Mouse (Mus musculus): ENCODE results near the gene Elovl7. TPM values are rescaled to one million over a fixed set of nuclear protein-coding genes. Genes with fewer than 3 reads are reported as not detected.
A peak's percentile ranks its signal among the peaks of the same experiment; 100 is the strongest.

Elovl7 gene
- polyA plus RNA-seq, 1 experiment from 2014 or later: 2.8 TPM

DNA sequence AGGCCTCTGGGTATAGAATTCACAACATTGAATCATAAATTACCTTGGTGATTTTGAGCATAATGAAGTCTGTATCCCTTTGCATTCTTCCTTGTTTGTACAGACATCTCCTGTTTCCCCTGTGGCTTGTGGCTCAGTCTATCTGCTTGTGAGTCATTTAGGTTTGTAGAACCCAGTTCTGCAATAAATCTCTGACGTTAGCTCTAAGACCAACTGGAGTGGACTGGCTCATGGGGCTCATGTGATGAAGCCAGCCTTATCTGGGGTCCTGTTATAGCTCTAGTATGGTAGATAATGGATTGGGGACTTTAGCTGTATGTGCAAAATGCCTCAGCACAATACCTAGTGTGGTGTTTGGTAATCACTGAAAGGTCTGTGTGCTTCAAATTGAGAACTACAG, 89.6 kb downstream of the Elovl7 start:
- peaks cover 51% of the 10 kb centered on the region for H3K27me3 ChIP-seq
- no peaks in the 10 kb centered on the region for H3K36me3 ChIP-seq
- H3K9me3 ChIP-seq (replicated peaks): no peaks in the 10 kb centered on the region
- WGBS: 31% methylated on average over 1 of the region's 1 CpGs
- H3K4me2 ChIP-seq: no peak overlapping the region
- H3K4me3 ChIP-seq: no peak overlapping the region
- no peak for ATAC-seq (replicated peaks; ENCODE audit: insufficient number of reproducible peaks, insufficient read depth, low FRiP score, low read depth)
- no peak overlapping the region for H3K9ac ChIP-seq
- no peak overlapping the region for H3K27ac ChIP-seq
- H3K4me1 ChIP-seq (replicated peaks): peaks cover 5% of the 10 kb centered on the region; the same call in 1 of the 2 replicates

- no peak for ATAC-seq (replicated peaks; ENCODE audit: insufficient number of reproducible peaks, insufficient read depth, low FRiP score, low read depth)
- peaks cover 50% of the 10 kb centered on the region for H3K27me3 ChIP-seq
- no peaks in the 10 kb centered on the region for H3K9me3 ChIP-seq (replicated peaks)
- H3K4me3 ChIP-seq: no peak overlapping the region
- H3K4me2 ChIP-seq: no peak overlapping the region
- H3K36me3 ChIP-seq: no peaks in the 10 kb centered on the region
- no peak overlapping the region for H3K27ac ChIP-seq
- 49% methylated on average over 2 of the region's 2 CpGs for WGBS
- H3K9ac ChIP-seq: no peak overlapping the region
- H3K4me1 ChIP-seq (replicated peaks): peaks cover 5% of the 10 kb centered on the region; the same call in 1 of the 2 replicates
Measured at GRCm38 (mm10) chr13:108304680-108305079, 90.5 kb downstream of the Elovl7 start.

GRCm38 (mm10) chr13:108315702-108316486, 101.7 kb downstream of the Elovl7 start, which contains the start of gene Depdc1b:
Gene Depdc1b (plus strand): TSS chr13:108316332.
- no peaks in the 10 kb centered on the region for H3K9me3 ChIP-seq (replicated peaks)
- ATAC-seq (replicated peaks; ENCODE audit: insufficient number of reproducible peaks, insufficient read depth, low FRiP score, low read depth): peak; percentile 96
- under 1% methylated on average over 48 of the region's 48 CpGs for WGBS
- H3K9ac ChIP-seq: peak within 1 kb of the TSS; percentile 58
- H3K4me2 ChIP-seq: peak within 1 kb of the TSS; percentile 94
- H3K27ac ChIP-seq: peak within 1 kb of the TSS; percentile 73
- peak within 1 kb of the TSS; percentile 61 for H3K4me3 ChIP-seq
- peaks cover 14% of the 10 kb centered on the region for H3K4me1 ChIP-seq (replicated peaks)
- peaks cover 63% of the 10 kb centered on the region for H3K27me3 ChIP-seq
- no peaks in the 10 kb centered on the region for H3K36me3 ChIP-seq

DNA sequence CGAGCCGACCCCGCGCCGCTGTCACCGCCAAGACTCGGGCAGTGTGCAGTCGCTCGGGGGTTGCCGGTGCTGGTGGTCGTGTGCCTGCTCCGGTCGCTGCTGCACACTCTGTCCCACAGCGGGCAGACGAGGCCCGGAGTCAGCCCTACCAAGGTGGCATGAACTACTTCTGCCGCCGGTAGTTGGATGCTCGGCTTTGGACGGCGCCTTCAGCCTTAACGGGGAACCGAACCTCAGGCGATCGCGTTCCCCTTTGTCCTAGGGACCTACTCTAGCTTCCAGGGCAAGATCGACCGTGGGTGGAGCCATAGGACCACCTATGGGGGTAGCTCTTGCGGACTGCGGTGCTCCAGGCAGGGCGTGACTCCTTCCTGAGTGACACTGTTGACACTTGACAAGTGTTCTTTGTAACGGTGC, 102.3 kb downstream of the Elovl7 start:
- H3K4me3 ChIP-seq: peak overlapping the region; percentile 61
- no peaks in the 10 kb centered on the region for H3K36me3 ChIP-seq
- WGBS: under 1% methylated on average over 32 of the region's 32 CpGs
- peak overlapping the region; percentile 58 for H3K9ac ChIP-seq
- no peaks in the 10 kb centered on the region for H3K9me3 ChIP-seq (replicated peaks)
- peaks cover 57% of the 10 kb centered on the region for H3K27me3 ChIP-seq
- peak overlapping the region; percentile 94 for H3K4me2 ChIP-seq
- ATAC-seq (replicated peaks; ENCODE audit: insufficient number of reproducible peaks, insufficient read depth, low FRiP score, low read depth): peak; percentile 40
- H3K4me1 ChIP-seq (replicated peaks): peaks cover 14% of the 10 kb centered on the region
- peak overlapping the region; percentile 73; the same call in 1 of the 2 replicates for H3K27ac ChIP-seq

- Histone ChIP-seq H3K36me3 (no peaks in the 10 kb centered on the region), H3K4me2 (peak overlapping the region; percentile 94; the same call in 1 of the 2 replicates), H3K4me3 (0 out of 2 replicates have a peak overlapping the region, but pooled peaks have one; percentile 61), H3K9ac (no peak overlapping the region), H3K27ac (no peak overlapping the region), H3K9me3 (replicated peaks) (no peaks in the 10 kb centered on the region), H3K27me3 (peaks cover 56% of the 10 kb centered on the region), H3K4me1 (replicated peaks) (peaks cover 14% of the 10 kb centered on the region)
- no peak for ATAC-seq (replicated peaks; ENCODE audit: insufficient number of reproducible peaks, insufficient read depth, low FRiP score, low read depth)
- 81% methylated on average over 2 of the region's 2 CpGs for WGBS
Measured at GRCm38 (mm10) chr13:108317414-108317813, 103.2 kb downstream of the Elovl7 start.

- no peak overlapping the region for H3K4me3 ChIP-seq
- H3K27me3 ChIP-seq: peaks cover 50% of the 10 kb centered on the region
- no peak overlapping the region for H3K27ac ChIP-seq
- no peak overlapping the region for H3K9ac ChIP-seq
- H3K4me2 ChIP-seq: no peak overlapping the region
- H3K4me1 ChIP-seq (replicated peaks): peaks cover 14% of the 10 kb centered on the region
- no peaks in the 10 kb centered on the region for H3K9me3 ChIP-seq (replicated peaks)
- no peak for ATAC-seq (replicated peaks; ENCODE audit: insufficient number of reproducible peaks, insufficient read depth, low FRiP score, low read depth)
- H3K36me3 ChIP-seq: no peaks in the 10 kb centered on the region
- WGBS: 93% methylated on average over 8 of the region's 8 CpGs
Measured at GRCm38 (mm10) chr13:108319028-108319427, 104.8 kb downstream of the Elovl7 start.

DNA sequence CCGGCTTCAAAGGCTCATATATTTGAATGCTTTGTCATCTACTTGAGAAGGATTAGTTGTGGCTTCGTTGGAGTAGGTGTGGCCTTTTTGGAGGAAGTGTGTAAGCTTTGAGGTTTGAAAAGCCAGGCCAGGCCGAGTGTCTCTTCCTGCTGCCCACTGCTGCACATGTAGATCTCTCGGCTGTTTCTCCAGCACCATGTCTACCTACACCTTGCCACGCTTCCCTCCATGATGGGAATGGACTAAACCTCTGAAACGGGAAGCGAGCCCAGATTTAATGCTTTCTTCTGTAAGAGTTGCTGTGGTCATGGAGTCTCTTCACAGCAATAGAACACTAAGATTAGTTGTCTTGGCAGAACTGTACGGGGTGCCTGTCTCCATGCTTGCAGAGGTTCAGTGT, 106.0 kb downstream of the Elovl7 start:
- no peaks in the 10 kb centered on the region for H3K9me3 ChIP-seq (replicated peaks)
- H3K27me3 ChIP-seq: peaks cover 50% of the 10 kb centered on the region
- H3K9ac ChIP-seq: no peak overlapping the region
- ATAC-seq (replicated peaks; ENCODE audit: insufficient number of reproducible peaks, insufficient read depth, low FRiP score, low read depth): no peak
- no peak overlapping the region for H3K4me2 ChIP-seq
- WGBS: 88% methylated on average over 8 of the region's 8 CpGs
- no peak overlapping the region for H3K27ac ChIP-seq
- peaks cover 13% of the 10 kb centered on the region for H3K4me1 ChIP-seq (replicated peaks)
- peaks cover 6% of the 10 kb centered on the region; the same call in 1 of the 2 replicates for H3K36me3 ChIP-seq
- H3K4me3 ChIP-seq: no peak overlapping the region

- Histone ChIP-seq H3K4me3 (no peak overlapping the region), H3K9ac (no peak overlapping the region), H3K4me2 (no peak overlapping the region), H3K27ac (no peak overlapping the region), H3K36me3 (peaks cover 6% of the 10 kb centered on the region; the same call in 1 of the 2 replicates), H3K9me3 (replicated peaks) (no peaks in the 10 kb centered on the region), H3K4me1 (replicated peaks) (no peaks in the 10 kb centered on the region; the same call in 1 of the 2 replicates), H3K27me3 (peaks cover 50% of the 10 kb centered on the region)
- WGBS: 84% methylated on average over 2 of the region's 2 CpGs
- ATAC-seq (replicated peaks; ENCODE audit: insufficient number of reproducible peaks, insufficient read depth, low FRiP score, low read depth): no peak
Measured at GRCm38 (mm10) chr13:108322466-108322865, 108.3 kb downstream of the Elovl7 start.

GRCm38 (mm10) chr13:108323317-108323716, 109.1 kb downstream of the Elovl7 start:
- H3K4me2 ChIP-seq: no peak overlapping the region
- peaks cover 6% of the 10 kb centered on the region; the same call in 1 of the 2 replicates for H3K36me3 ChIP-seq
- H3K27me3 ChIP-seq: peaks cover 41% of the 10 kb centered on the region
- no peaks in the 10 kb centered on the region for H3K9me3 ChIP-seq (replicated peaks)
- H3K9ac ChIP-seq: no peak overlapping the region
- no peak for ATAC-seq (replicated peaks; ENCODE audit: insufficient number of reproducible peaks, insufficient read depth, low FRiP score, low read depth)
- no peak overlapping the region for H3K4me3 ChIP-seq
- no peak overlapping the region for H3K27ac ChIP-seq
- 90% methylated on average over 2 of the region's 2 CpGs for WGBS
- H3K4me1 ChIP-seq (replicated peaks): no peaks in the 10 kb centered on the region

DNA sequence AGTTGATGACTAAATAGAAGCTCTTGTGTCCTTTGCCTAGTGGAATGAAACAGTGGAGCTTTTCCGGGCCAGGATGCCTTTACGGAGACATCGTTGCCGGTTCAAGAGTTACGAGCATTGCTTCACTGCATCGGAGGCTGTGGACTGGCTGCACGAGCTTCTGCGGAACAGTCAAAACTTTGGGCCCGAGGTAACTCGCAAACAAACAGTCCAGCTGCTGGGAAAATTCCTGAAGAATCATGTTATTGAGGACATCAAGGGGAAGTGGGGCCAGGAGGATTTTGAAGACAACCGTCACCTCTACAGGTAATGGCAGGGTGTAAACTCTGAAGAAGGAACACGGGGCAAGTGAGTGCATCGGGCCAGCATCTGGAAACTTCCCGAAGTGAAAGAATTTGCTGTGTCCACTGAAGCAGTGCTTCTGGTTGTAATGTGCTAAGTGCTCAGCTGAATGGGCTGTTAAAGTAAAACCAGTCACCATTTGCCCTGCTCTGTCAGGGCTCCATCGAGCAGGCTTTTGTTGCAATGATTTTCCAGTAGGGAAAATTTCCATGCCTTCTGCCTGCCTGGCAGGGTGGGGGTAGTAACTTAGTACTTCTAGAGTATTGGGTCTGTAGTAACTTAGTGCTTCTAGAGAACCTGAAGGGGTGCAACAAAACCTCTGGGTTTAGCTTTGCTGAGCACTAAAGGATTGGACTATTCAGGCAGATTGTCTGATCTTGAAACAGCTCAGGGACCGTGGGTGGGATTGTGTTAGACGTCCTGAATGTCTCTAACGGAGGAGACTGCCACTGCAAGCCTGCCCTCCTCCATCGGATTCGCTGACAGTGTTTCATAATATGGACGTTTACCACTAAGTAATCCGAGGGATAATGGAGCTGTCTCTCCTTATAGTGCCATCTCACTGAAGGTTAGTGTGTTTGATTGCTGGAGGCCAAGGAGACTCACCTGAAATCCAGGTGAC, 109.9 kb downstream of the Elovl7 start:
- Histone ChIP-seq H3K4me2 (no peak overlapping the region), H3K4me1 (replicated peaks) (no peaks in the 10 kb centered on the region), H3K4me3 (no peak overlapping the region), H3K9ac (no peak overlapping the region), H3K27ac (no peak overlapping the region), H3K36me3 (peaks cover 6% of the 10 kb centered on the region; the same call in 1 of the 2 replicates), H3K9me3 (replicated peaks) (no peaks in the 10 kb centered on the region), H3K27me3 (peaks cover 35% of the 10 kb centered on the region)
- no peak for ATAC-seq (replicated peaks; ENCODE audit: insufficient number of reproducible peaks, insufficient read depth, low FRiP score, low read depth)
- WGBS: 89% methylated on average over 22 of the region's 22 CpGs

DNA sequence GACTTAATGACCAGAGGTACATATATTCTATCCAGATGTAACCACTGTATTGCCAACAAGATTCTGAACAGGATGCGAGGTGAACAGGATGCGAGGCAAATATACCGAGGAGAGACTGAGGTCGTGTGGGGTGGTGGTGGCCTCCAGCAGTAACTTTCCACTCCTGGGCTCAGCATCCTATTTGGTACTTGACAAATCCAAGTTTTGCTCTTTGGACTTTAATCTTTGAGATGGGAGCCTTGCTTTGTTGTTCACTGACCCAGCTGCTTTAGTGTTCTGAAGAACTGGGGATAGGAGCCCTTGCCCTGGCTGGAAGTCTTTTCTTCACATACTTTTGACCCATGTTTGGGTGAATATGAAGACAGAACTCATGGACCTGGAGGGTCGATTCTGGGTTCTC, 111.7 kb downstream of the Elovl7 start:
- Histone ChIP-seq H3K27me3 (peaks cover 24% of the 10 kb centered on the region), H3K9me3 (replicated peaks) (no peaks in the 10 kb centered on the region), H3K4me3 (no peak overlapping the region), H3K27ac (no peak overlapping the region), H3K9ac (no peak overlapping the region), H3K36me3 (peaks cover 6% of the 10 kb centered on the region; the same call in 1 of the 2 replicates), H3K4me2 (no peak overlapping the region), H3K4me1 (replicated peaks) (no peaks in the 10 kb centered on the region)
- no peak for ATAC-seq (replicated peaks; ENCODE audit: insufficient number of reproducible peaks, insufficient read depth, low FRiP score, low read depth)
- WGBS: 76% methylated on average over 5 of the region's 5 CpGs

All from heart, embryonic 15.5 days (tissue).